Mouse (Mus musculus) urinary bladder, adult 2 months (tissue): ENCODE results near the gene Synrg. TPM values are rescaled to one million over a fixed set of nuclear protein-coding genes. Genes with fewer than 3 reads are reported as not detected.

Experiments
- DNase-seq: peaks from one replicate; pipeline ENCODE4 v3.0.0; 2022; ENCODE audit warnings: low spot score
- polyA plus RNA-seq: library from polyadenylated mRNA; depleted of rRNA; stranded (reverse); fragments of >200 nt; gene quantifications from 2 replicates; pipeline ENCODE4 v1.2.3, GENCODE M21; 2012; rRNA removed

Synrg gene
- 17.5 and 20.4 TPM in 2 replicates for polyA plus RNA-seq

DNA sequence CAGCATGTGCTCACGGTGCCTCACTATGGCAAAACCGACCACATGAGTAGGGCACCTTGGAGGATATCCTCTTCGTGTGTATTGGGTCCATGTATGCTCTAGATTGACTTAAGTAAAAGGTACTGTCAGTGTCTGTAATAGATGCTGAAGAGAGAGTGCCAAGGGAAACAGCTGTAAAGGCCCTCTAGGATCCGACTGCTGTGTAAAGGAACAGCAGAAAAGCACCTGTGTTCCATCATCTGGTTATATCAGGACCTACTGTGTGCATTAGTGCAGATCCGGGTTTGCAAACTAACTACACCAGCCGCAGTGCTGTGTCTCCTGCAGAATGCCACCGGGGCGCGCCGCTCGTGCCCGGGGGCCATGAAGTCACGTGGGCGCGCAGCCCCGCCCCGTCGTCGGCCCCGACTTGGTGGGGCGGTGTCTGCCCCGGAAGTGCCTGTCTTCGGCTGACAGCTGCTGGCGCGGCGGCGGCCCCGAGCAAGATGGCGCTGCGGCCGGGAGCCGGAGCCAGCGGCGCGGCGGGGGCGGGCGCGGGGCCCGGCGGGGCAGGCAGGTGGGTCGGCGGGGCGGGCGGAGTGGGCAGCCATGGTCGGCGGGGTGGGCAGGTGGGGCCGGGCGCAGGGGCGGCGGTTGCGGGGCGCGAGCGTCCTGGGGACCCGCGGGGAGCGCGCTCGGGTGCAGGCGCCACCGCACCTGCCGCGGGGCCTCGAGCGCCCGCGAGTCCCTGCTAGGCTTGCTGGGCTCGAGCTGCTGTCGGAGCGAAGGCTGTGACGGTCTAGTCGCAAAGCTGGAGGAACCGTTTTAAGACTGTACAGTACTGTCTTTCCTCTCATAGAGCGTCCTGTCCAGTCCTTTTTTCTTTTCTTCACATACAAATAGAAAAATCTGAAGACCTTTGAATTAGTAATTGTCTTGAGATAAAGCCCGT is at the start of gene Synrg:
Gene Synrg (plus strand): TSS at position 438 of the 931 bp plus-strand sequence.
- peak; percentile 89 for DNase-seq

DNA sequence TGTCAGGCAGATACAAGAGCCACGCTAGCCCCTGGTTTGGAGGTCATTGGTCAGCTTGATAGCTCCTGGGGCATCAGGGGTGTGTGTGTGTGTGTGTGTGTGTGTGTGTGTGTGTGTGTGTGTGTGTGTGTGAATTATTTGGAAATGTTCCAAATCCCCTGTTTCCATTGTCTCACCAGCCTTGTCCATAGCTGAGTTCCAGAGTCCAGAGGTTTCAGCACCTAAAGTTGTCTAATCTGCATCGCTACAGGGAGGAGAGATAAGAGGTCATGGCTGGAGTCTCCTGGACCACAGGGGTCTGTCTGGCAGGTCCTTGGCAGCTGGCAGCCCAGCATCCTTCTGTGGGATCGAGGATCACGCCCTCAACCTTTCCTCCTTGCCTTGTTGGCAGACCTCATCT is 49.7 kb upstream of the Synrg start:
- DNase-seq: no peak

DNA sequence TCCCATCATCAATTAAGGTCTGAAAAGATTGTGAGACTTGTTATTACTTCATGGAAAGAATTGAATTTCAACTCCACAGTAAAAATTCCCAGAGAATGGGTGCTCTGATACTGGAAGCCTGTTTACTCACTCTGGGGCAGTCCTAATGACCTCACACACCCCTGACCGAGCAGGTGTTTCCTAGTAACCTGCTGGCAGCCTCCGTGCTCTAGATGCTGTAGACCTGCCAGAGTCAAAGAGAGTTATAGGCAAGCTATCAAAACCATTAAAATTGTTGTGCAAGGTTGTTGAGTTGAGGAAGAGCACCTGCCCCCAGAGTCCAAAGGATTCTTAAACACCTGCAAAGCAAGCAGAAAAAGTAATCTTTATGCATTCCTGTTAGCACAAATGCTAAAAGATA is 41.6 kb upstream of the Synrg start:
- no peak for DNase-seq

DNA sequence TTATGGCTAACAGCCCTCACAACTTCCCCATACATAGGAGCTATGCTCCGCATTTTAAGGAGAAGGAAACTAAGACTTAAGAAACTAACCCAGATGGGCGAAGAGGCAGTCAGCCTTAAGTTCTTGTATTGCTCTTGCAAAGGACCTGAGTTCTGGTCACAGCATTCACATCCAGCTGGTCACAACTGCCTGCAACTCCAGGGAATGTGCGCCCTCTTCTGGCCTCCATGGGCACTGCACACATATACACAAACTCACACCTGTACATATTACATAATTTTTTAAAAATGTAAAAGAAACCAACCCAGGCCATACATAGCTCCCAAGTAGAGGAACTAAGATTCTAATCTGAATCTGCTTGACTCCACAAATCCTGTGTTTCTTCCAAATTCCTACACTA is 37.1 kb upstream of the Synrg start:
- no peak for DNase-seq

DNA sequence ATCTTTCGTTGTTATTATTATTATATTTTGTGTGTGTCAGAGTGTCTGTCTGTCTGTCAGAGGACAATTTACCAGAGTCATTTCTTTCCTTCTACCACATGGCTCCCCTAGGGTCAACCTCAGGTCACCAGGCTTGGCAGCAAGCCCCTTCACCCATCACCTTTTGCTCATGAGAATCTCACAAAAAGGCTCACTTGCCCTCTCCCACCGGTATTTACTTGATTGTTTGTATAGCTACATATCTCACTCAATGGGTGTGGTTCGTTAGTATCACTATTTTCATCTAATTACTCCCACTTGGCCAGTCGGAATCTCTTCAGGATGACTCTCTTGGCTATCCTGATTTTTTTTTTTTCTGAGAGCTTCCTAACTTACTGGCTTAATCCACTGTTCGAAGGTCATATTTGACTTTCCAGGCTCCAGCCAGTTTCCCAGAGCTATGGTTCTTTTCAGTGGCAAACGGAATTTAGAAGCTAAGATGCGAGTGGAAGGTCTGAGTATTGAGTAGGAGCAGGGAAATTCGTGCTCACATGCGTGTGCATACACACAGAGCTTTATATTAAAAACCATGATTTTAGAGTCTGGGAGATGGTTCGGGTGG is 31.6 kb upstream of the Synrg start:
- DNase-seq: no peak

DNA sequence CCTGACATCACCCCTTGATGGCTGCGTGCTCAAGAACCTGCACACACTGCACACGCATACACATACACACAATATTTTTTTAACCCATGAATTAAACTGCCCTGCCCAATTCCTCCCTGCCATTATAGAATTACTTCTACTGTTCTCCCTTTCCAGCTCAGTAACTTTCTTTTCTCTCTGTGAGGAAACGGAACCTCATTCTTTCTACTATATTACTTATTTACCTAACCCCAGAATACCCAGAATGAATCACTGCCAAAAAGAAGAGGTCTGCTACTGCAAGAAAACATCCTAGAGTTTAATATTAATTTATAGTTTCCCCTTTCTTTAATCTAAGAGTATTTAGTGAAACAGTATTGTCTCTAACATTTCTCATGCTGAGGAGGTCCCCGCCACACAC is 30.9 kb upstream of the Synrg start:
- DNase-seq: no peak

DNA sequence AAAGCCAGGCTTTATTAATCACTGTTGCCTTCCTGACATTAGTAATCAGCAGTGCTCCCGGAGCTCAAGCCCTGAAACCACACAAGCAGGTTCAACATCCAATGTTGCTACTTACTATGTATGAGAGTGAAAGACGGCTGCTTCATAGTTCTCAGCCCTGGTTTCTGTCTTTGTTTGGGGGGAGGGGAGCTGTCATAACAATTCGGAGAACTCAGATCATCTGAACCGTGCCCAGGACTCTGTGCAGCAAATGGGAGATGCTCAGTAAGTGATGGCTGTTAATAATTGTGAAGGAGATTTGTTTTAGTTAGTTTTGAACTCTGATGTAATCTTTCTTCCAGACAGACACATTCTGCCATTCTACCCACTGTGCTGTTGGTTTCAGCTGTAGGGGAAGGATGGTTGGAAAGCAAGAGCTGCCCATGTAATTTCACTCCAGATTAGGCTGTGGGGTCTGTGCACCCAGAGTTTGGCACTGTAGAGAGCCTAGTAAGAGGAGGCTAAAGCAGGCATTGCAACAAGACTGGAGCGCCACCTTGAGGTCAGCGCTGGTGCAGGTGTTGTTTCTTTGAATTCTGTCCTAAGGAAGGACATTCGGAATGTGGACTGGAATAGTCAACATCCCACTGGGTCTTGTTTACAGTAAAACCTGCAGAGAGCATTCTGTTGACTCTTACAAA is 28.1 kb upstream of the Synrg start:
- DNase-seq: peak; percentile 51

DNA sequence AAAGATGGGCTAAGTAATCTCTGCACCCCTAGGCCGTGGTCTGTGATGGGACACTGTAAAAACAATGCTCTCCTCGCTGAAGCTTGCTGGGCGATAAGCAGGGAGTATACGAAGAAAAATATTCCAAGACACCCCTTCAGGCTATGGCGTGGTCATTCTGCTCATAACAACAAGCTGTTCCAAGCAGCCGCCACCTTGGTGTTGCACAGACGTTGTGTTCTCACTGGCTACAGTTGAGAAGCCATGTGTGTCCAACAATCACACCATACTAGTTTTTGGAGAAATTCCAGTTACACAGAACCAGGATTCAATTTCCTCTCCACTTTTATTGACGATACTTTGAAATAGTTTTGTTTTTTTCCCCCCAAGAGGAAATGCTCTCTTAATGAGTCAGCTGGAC is 25.7 kb upstream of the Synrg start:
- DNase-seq: no peak

DNA sequence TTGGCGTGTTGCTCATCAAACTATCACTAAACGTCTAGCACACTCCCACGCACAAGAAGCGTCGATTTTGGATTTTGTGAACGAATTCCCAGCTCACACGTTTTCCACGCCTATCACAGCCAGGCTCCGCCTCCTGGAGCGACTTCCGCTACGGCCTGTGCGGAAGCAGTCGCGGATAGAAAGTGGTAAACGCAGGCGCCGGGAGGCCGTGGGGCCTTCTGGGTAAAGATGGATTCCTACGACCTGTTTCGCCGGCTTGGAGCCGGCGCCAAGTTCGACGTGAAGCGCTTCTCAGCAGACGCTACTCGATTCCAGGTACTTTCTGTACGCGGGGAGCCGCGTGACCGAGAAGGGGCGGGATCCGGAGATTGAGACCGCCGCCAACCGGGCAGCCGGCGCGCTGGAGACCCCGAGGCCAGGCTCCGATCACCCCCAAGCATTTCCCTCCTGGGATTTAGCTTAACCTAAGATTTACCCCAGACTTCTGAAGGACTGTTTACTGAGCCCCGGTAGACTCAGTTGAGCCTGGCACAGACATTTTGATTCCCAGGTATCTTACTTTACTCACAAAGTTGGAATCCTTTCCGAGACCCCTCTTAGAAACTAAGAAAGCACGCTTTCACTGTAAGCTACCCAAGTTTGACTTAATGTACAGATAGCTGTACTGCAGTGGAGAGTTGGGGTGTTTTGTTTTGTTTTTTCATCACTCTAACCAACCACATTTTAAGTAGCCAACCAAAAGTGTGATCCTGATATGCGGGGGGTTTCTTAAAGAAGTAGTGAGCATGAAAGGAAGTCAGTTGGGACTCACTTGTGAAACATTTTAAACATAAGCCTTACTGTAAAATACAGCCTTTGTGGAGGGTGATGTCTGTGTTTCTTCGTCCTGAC is 22.0 kb upstream of the Synrg start, which contains the start of gene Ddx52:
Gene Ddx52 (plus strand): TSS at position 113 of the 891 bp plus-strand sequence.
- DNase-seq: peak; percentile 74

DNA sequence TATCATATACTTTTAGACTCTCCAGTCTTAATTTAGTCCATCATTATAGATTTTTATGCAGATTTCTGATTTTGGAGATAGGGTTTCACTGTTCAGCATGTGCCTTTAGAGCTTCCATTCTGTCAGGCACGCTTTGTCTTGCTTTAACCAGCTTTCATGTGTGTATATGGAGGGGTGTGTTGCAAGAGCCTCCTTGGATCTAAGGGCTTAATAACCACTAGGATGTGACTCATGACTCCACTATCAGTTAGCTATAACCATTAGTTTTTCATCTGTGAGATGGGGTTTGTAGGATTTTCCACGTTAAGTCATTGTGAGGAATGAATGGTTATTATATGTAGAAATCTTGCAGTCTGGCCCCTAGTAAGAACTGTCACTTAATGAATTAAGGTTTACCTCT is 7.4 kb upstream of the Synrg start:
- DNase-seq: no peak

DNA sequence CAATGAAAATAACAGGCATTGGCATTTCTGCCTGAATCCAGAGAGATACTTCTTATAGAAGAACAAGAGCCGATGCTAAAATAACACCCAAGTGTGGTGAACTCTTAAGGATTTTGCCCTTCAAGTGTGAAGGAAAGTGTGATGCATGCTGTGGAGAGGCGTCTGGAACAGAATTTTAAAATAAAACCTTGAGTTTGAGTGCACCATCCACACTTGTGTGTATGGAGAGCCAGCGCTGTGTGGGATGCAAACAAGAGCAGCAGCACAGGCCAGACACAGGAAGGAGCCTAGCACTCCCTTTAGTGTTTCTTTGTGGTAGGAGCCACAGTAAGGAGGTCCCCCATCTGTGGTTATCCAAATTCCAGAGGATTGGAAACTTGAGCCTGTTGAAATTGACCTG is 2.2 kb upstream of the Synrg start:
- no peak for DNase-seq

DNA sequence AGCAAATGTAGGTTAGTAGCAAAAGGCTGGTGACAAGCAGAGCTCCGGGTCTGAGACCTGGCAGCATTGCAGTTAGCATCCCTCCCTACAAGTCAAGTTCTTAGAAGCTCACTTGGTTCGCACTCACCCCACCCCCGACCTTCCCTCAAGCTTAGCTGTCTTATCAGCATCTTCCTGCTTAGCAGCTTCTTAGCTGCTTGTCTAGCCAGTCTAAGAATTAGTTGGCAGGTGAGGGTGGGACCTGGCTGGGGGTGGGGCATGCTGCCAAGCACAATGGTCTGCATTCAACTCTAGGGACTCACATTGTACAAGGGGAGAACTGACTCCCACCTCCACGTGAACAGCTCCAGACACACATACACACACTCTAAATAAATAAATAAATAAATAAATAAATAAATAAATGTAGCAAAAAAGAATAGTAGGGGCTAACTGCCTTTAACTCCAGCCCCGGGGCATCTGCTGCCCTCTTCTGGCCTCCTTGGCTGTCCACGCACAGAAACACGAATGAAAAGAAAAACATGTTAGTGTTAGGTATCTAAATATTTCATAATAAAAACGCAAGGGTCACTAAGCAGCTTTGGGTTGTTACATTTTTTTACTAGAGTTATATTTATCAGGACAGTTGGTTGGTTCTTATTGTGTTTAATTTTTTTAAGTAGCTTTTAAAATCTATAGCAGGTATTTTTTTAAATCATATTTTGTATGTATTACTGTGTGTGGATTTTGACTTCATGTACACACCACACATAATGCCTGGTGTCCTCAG is 3.4 kb downstream of the Synrg start:
- DNase-seq: no peak

DNA sequence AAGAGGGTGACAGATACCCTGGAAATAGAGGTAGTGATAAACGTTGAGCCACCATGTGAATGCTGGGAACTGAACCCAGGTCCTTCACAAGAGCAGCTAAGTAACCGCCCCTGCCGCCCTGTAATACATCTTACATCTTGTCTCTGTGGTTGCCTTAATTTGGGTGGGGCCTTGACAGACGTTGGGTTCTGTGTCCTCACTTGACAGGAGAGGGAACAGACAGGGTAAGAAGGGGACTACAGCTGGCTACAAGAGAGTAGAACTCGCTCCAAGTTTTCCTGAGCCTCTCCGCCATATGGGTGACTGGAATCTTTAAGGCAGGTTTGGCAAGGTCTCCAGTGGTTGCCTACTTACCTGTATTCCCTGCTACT is 4.0 kb downstream of the Synrg start:
- no peak for DNase-seq

DNA sequence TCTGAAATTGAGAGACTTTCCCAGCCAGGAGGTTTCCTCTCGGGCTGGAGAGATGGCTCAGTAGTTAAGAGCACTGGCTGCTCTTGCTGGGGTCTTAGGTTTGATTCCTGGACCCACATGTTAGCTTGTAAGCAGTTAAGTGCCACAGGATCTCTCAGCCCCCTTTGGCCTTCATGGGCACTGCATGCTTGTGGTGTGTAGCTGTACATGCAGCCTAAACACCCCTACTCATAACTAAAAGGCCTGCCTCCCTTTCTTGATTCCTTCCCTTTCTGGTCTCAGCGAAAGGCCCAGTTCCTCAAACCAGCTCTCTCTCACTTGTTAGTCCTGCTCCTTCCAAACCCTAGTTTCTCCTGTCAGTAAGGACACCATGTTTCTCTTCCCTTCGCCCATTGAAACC is 4.8 kb downstream of the Synrg start:
- no peak for DNase-seq

DNA sequence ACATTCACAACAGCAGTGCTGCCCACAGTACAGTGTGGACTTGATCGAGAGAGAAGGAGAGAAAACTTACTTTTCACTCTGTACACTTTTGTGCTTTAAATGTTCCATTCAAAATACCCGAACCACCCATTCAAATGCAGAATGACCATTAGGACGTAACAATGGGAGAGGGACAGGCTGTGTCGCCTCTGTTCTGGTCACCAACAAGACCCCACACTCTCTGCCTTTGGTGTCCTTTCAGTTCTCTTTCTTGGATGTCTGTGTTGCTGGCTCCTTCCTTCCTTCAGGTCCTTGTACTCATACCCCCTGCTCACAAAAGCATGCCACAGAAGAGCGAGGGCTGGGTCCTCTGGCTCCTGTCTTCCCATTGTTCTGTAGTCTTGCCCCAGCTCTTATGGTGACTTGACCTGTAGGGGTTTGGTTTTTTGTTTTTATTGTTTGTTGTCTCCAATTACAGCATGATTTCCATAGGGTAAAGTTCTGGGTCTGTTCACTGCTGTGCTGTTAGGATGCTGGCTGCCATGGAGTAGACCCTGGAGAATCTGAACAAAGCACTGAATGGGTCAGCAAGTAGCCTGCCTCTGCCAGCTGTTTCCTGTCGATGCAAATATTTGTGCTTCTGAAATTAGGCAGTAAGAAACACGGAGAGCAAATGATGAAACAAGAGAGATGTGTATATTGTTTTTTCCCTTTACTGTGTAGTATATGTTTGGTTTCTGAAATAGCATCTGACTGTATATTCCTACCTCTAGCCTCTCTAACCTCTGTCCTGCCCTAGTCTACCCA is 10.5 kb downstream of the Synrg start:
- DNase-seq: no peak

DNA sequence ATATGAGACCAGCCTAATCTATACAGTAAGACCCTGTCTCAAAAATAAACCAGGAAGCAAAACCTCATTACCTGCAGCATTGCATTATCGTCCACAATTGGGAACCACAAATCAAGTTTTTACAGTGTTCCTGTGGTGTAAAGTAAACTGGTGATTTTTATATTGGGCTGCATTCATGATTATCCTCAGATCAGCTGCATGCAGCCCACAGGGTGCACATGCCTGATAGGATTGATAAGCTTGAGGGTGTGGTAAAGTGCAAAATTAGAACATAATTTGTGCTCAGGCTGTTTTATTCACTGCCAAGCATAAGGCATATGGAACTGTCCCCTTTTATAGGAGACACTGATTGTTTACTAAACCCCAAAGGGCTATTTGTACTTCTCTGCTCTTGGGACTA is 11.3 kb downstream of the Synrg start:
- DNase-seq: no peak

DNA sequence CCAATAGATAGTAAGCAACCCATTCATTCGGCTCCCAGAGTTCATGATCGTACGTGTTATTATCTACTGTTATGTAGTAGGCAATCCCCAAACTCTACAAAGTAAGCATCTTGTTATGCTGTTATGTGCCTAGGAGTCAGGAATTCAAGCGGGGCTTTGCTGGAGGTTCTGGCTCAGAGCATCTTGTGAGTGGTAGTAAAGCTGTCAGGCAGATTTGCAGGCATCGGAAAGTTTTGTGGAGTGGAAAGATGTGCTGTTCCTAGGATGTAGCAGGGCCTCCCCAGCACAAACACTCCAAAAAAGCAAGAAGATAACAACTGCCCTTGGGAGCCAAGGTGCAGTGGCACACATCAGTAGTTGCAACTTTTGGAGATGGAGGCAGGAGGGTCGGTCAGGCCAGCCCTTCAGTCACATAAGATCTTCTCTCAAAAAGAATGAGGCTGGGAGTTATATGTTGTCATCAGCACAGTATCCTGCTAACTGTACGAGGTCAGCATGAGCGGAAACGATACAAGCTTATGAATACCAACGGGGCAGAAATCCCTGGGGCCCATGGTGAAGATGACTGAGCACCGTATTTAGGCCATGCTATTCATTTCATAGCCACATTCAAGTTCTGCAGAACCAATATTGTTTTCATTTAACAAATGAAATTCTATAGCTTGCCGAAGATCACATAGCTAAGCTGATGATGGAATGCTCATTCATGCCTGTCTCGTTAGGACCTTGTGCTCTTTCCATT is 12.2 kb downstream of the Synrg start:
- DNase-seq: no peak

DNA sequence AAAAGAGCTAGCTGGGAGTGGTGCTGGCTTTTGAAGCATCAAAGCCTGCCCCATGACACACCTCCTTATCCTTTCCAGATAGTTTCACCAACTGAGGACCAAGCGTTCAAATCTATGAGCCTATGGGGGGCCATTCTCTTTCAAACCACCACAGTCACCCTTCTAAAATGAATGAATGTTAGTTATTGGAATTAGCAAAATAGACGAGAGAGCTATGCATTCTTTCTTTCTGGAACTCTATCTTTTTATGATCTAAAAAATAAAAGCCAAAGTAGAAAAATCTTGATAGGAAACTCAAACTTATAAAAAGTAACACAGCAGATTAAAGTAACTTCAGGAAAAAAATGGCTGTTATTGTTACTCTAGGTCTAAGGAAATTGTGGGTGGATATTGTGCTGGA is 13.6 kb downstream of the Synrg start:
- no peak for DNase-seq

DNA sequence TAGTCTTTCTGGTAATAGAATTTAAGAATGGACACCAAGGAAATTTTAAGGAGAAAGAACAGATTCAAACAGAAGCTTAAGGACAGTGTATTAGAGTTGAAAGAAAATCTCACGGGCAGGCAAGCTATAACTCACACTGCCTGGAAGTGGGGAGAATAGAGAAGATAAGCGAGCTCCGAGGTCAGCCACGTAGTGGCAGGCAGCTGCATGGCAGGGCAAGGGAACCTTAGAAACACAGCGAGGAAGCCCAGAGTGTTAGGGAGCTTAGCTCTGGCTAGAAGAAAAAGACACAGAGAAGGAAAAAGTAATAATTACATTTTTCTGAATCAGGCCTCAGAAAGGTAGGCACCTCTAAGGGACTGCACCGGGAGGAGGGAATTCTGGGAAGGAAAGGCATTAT is 15.8 kb downstream of the Synrg start:
- DNase-seq: no peak
